Mouse (Mus musculus): ENCODE results near the gene Rhobtb1.

DNA sequence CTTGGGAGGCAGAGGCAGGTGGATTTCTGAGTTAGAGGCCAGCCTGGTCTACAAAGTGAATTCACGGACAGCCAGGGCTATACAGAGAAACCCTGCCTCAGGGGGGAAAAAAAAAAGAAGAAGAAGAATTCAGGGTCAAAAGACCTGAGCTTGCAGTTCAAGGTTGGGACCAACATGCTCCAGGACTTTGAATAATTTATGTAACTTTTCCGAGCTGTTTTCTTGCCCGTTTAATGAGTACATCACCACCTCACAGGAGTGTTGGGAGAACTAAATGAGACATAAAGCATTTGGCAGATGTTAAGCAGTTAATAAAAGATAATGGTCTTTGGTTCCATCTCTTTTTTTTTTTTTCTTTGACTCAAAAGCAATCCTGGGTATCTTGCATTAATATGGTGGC lies 10.3 kb downstream of the Rhobtb1 start:
- TF ChIP-seq ZNF384 (IDR thresholded peaks at IDR 0.05; ENCODE audit: low read depth, low read length) (no peak), ZC3H11A (IDR thresholded peaks at IDR 0.05; ENCODE audit: borderline replicate concordance, low read depth, low read length) (no peak), CHD2 (IDR thresholded peaks at IDR 0.05; ENCODE audit: low read depth, low read length) (no peak), HCFC1 (IDR thresholded peaks at IDR 0.05; ENCODE audit: borderline replicate concordance, insufficient read depth, low read length) (no peak)

All from ES-E14 (cell line).